Mouse (Mus musculus) forebrain, embryonic 13.5 days (tissue): Measurements from ENCODE around the gene Asap2. TPM values are rescaled to one million over a fixed set of nuclear protein-coding genes. Genes with fewer than 3 reads are reported as not detected.

Experiments
- ATAC-seq: fragments of 200-750 bp; cut with Nextera tagmentation; 2 replicates; pipeline ENCODE4 v1.8.0; 2017
- H3K27ac ChIP-seq: fragments of 300-500 bp; sonication (generic); 2 replicates; pipeline ENCODE4 v1.5.1; 2015; ENCODE audit warnings: inconsistent platforms, mild to moderate bottlenecking, moderate library complexity
- H3K27me3 ChIP-seq: fragments of 300-500 bp; sonication (generic); 2 replicates; pipeline ENCODE4 v1.6.1; 2015; ENCODE audit warnings: mild to moderate bottlenecking, inconsistent platforms
- H3K36me3 ChIP-seq: fragments of 300-500 bp; sonication (generic); 2 replicates; pipeline ENCODE4 v1.6.1; 2015; ENCODE audit warnings: mild to moderate bottlenecking, inconsistent platforms; ENCODE audit not compliant: poor library complexity, severe bottlenecking
- H3K4me1 ChIP-seq: fragments of 300-500 bp; sonication (generic); 2 replicates; pipeline ENCODE4 v1.6.1; 2015; ENCODE audit warnings: inconsistent platforms
- H3K4me2 ChIP-seq: fragments of 300-500 bp; sonication (generic); 2 replicates; pipeline ENCODE4 v1.6.1; 2015; ENCODE audit warnings: inconsistent platforms, mild to moderate bottlenecking, moderate library complexity
- H3K4me3 ChIP-seq: fragments of 300-500 bp; sonication (generic); 2 replicates; pipeline ENCODE4 v1.5.1; 2015; ENCODE audit warnings: mild to moderate bottlenecking, inconsistent platforms
- H3K9ac ChIP-seq: fragments of 300-500 bp; sonication (generic); 2 replicates; pipeline ENCODE4 v1.6.1; 2015; ENCODE audit warnings: mild to moderate bottlenecking, inconsistent platforms
- H3K9me3 ChIP-seq: fragments of 300-500 bp; sonication (generic); replicated peaks from 2 replicates; pipeline ENCODE4 v1.6.1; 2016; ENCODE audit warnings: inconsistent platforms
- WGBS: fragments of 180-500 bp; shearing (Covaris S2); methylation state at CpG from one replicate; pipeline ENCODE4 v1.1.7; 2015; 5-methylcytosine and 5-hydroxymethylcytosine counted together
- polyA plus RNA-seq: library from polyadenylated mRNA; unstranded; fragments of >200 nt; fragmentation: Nextera tagmentation; extraction: Ambion mirVana; gene quantifications from 2 replicates; pipeline ENCODE4 v1.2.1, GENCODE M21; 2015

The Asap2 gene
- polyA plus RNA-seq, 1 experiment from 2014 or later: 13.8 TPM

GRCm38 (mm10) chr12:21159304-21159703 is 169.0 kb downstream of the Asap2 start:
- Histone ChIP-seq H3K4me1 (peaks cover 22% of the 10 kb centered on the region), H3K9me3 (no peaks in the 10 kb centered on the region), H3K4me2 (no peak overlapping the region), H3K36me3 (no peaks in the 10 kb centered on the region), H3K27me3 (no peaks in the 10 kb centered on the region), H3K9ac (no peak overlapping the region; the same call in 1 of the 2 replicates), H3K27ac (peak overlapping the region; percentile 19), H3K4me3 (no peak overlapping the region)
- WGBS: 59% methylated on average over 7 of the region's 7 CpGs
- ATAC-seq: no peak

GRCm38 (mm10) chr12:21160327-21160828 is 170.1 kb downstream of the Asap2 start:
- Histone ChIP-seq H3K9me3 (no peaks in the 10 kb centered on the region), H3K4me2 (no peak overlapping the region), H3K36me3 (no peaks in the 10 kb centered on the region), H3K4me1 (peaks cover 17% of the 10 kb centered on the region), H3K4me3 (no peak overlapping the region), H3K27me3 (no peaks in the 10 kb centered on the region), H3K9ac (no peak overlapping the region), H3K27ac (peak overlapping the region; percentile 57; the same call in 1 of the 2 replicates)
- WGBS: 82% methylated on average over 8 of the region's 8 CpGs
- ATAC-seq: peak; percentile 38; the same call in 1 of the 2 replicates

- Histone ChIP-seq H3K27me3 (no peaks in the 10 kb centered on the region), H3K36me3 (no peaks in the 10 kb centered on the region), H3K9me3 (no peaks in the 10 kb centered on the region), H3K4me1 (peaks cover 17% of the 10 kb centered on the region), H3K9ac (no peak overlapping the region), H3K4me3 (no peak overlapping the region), H3K4me2 (no peak overlapping the region), H3K27ac (no peak overlapping the region)
- 92% methylated on average over 4 of the region's 4 CpGs for WGBS
- ATAC-seq: no peak
These were observed 171.6 kb downstream of the Asap2 start for GRCm38 (mm10) chr12:21161841-21162240.

DNA sequence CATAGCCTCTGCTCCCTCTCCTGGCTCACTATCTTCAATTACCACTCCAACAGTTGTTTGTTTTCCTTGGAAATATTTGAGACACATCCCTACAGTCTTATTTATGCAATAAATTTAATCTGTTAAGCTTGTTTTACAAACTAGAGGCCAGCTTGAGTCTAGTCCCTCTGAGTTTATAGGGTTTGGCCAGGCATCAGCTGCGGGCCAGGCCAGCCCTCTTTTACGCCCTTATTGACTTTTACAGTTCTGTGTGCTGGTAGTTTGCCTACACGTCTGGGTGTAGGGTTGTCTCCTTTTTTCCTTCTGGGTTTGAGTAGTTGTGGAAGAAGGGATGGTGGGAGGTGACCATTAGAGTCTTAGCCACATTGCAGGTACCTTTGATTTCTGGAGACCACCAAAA is 173.4 kb downstream of the Asap2 start:
- Histone ChIP-seq H3K9ac (no peak overlapping the region), H3K4me3 (no peak overlapping the region), H3K4me2 (no peak overlapping the region), H3K36me3 (peaks cover 5% of the 10 kb centered on the region), H3K27ac (no peak overlapping the region), H3K9me3 (no peaks in the 10 kb centered on the region), H3K27me3 (no peaks in the 10 kb centered on the region), H3K4me1 (peaks cover 17% of the 10 kb centered on the region)
- WGBS: 83% methylated on average over 3 of the region's 3 CpGs
- no peak for ATAC-seq

DNA sequence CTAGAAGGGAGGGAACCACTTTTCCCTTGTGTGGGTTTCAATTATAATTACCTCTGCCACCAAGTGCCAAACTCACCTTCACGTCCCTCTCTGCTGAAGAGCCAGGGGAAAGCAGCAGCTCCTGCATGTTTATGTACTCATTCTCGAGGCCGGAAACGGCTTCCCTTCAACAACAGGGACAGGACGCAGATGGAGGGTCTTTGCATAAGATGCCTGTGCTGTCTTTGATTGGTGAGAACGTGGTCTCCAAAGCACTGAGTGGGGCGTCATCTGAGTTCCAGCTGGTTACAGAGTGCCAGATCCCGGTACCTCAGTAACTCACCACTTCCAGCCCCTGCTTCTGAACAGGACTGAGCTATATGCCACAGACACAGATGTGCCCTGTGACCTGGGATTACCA is 174.0 kb downstream of the Asap2 start:
- Histone ChIP-seq H3K36me3 (peaks cover 10% of the 10 kb centered on the region), H3K4me2 (no peak overlapping the region), H3K4me3 (no peak overlapping the region), H3K9ac (no peak overlapping the region), H3K9me3 (no peaks in the 10 kb centered on the region), H3K27me3 (no peaks in the 10 kb centered on the region), H3K27ac (no peak overlapping the region), H3K4me1 (peaks cover 14% of the 10 kb centered on the region)
- no peak for ATAC-seq
- 84% methylated on average over 8 of the region's 8 CpGs for WGBS

- Histone ChIP-seq H3K27me3 (no peaks in the 10 kb centered on the region), H3K36me3 (peaks cover 19% of the 10 kb centered on the region), H3K4me2 (no peak overlapping the region), H3K4me3 (no peak overlapping the region), H3K9ac (no peak overlapping the region), H3K9me3 (no peaks in the 10 kb centered on the region), H3K4me1 (peaks cover 5% of the 10 kb centered on the region), H3K27ac (no peak overlapping the region)
- 92% methylated on average over 3 of the region's 3 CpGs for WGBS
- no peak for ATAC-seq
These were observed 174.9 kb downstream of the Asap2 start for GRCm38 (mm10) chr12:21165157-21165556.

- Histone ChIP-seq H3K36me3 (peaks cover 24% of the 10 kb centered on the region), H3K27me3 (no peaks in the 10 kb centered on the region), H3K4me3 (no peak overlapping the region), H3K4me2 (no peak overlapping the region), H3K9ac (no peak overlapping the region), H3K27ac (no peak overlapping the region), H3K9me3 (no peaks in the 10 kb centered on the region), H3K4me1 (no peaks in the 10 kb centered on the region)
- WGBS: 85% methylated on average over 7 of the region's 7 CpGs
- ATAC-seq: no peak
These were observed 175.7 kb downstream of the Asap2 start for GRCm38 (mm10) chr12:21165891-21166342.

DNA sequence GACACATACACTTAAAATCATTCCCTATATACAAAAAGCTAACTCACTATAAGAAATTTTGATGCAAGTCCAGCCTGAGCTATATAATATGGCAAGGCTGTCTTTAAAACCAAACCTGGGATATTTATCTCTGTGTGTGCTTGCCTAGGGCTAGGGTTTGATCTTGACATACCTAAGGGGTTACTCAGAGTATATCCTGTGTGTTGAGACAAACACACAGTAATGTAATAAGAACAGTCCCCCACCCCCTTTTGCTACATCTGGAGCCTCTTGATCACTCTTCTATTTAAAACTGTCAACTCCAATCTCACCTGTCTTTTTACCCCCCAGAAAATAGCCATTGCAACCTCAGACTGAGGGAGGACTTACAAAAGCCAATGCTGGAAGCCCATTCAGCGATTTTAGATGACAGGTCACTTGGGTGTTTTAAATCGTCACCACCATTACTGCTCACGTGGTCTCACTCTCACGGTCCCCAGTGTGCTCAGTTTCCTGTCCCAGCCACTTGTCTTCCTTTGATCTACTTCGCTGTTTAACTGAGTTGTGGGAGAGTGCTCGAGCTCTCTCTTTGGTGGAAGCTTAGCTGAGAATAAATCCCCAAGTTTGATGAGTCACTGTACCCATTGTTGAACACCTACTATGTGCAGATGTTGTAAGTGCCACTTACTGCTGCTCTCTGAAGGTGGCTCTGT is 176.8 kb downstream of the Asap2 start:
- Histone ChIP-seq H3K4me1 (no peaks in the 10 kb centered on the region), H3K36me3 (peaks cover 28% of the 10 kb centered on the region), H3K27ac (no peak overlapping the region), H3K27me3 (no peaks in the 10 kb centered on the region), H3K9me3 (no peaks in the 10 kb centered on the region), H3K4me3 (no peak overlapping the region), H3K9ac (0 out of 2 replicates have a peak overlapping the region, but pooled peaks have one; percentile 19), H3K4me2 (no peak overlapping the region)
- no peak for ATAC-seq
- WGBS: 70% methylated on average over 6 of the region's 6 CpGs

- Histone ChIP-seq H3K4me1 (no peaks in the 10 kb centered on the region), H3K4me2 (no peak overlapping the region), H3K27me3 (no peaks in the 10 kb centered on the region), H3K27ac (no peak overlapping the region), H3K9ac (0 out of 2 replicates have a peak overlapping the region, but pooled peaks have one; percentile 19), H3K4me3 (no peak overlapping the region), H3K9me3 (no peaks in the 10 kb centered on the region), H3K36me3 (peaks cover 33% of the 10 kb centered on the region)
- WGBS: 89% methylated on average over 4 of the region's 4 CpGs
- ATAC-seq: no peak
These were observed 177.5 kb downstream of the Asap2 start for GRCm38 (mm10) chr12:21167741-21168140.

DNA sequence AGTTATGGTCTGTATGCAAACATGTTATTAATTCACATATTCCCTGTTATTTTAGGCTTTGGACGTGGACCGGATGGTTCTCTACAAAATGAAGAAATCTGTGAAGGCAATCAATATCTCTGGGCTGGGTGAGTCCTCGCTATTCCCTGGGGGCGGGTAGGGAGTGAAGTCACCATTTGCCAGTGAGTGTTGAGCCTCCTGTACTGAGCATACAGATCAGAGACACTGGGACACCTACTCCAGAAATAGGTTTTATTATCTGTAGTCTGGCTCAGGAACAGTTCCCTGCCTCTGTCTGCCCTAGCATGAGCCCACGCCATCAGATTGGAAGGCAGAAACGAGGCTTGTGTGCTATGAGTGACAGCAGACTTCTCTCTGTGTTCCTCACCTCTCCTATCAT is 177.9 kb downstream of the Asap2 start:
- no peaks in the 10 kb centered on the region for H3K27me3 ChIP-seq
- no peaks in the 10 kb centered on the region for H3K4me1 ChIP-seq
- WGBS: 93% methylated on average over 6 of the region's 6 CpGs
- H3K4me2 ChIP-seq: no peak overlapping the region
- peaks cover 33% of the 10 kb centered on the region for H3K36me3 ChIP-seq
- no peak overlapping the region for H3K9ac ChIP-seq
- H3K27ac ChIP-seq: no peak overlapping the region
- no peak overlapping the region for H3K4me3 ChIP-seq
- ATAC-seq: no peak
- no peaks in the 10 kb centered on the region for H3K9me3 ChIP-seq

GRCm38 (mm10) chr12:21171776-21172490 is 181.7 kb downstream of the Asap2 start:
- Histone ChIP-seq H3K9ac (no peak overlapping the region), H3K36me3 (peaks cover 36% of the 10 kb centered on the region), H3K27me3 (no peaks in the 10 kb centered on the region), H3K4me2 (no peak overlapping the region), H3K9me3 (no peaks in the 10 kb centered on the region), H3K4me3 (no peak overlapping the region), H3K27ac (no peak overlapping the region), H3K4me1 (no peaks in the 10 kb centered on the region)
- WGBS: 90% methylated on average over 11 of the region's 11 CpGs
- no peak for ATAC-seq

GRCm38 (mm10) chr12:21173847-21174412 is 183.7 kb downstream of the Asap2 start:
- no peak overlapping the region for H3K9ac ChIP-seq
- H3K27ac ChIP-seq: no peak overlapping the region
- H3K36me3 ChIP-seq: peaks cover 36% of the 10 kb centered on the region
- H3K4me3 ChIP-seq: no peak overlapping the region
- WGBS: 92% methylated on average over 7 of the region's 7 CpGs
- no peaks in the 10 kb centered on the region for H3K4me1 ChIP-seq
- no peaks in the 10 kb centered on the region for H3K27me3 ChIP-seq
- H3K4me2 ChIP-seq: no peak overlapping the region
- no peaks in the 10 kb centered on the region for H3K9me3 ChIP-seq
- ATAC-seq: no peak
